Mouse (Mus musculus) spleen, postnatal 4 days (tissue): ENCODE data around the gene Zfp827.
A peak's percentile ranks its signal among the peaks of the same experiment; 100 is the strongest.

Experiments used
- DNase-seq, 2 experiments: peaks; one replicate each; pipeline ENCODE4 v3.0.0; 2022; ENCODE audit warnings: low spot score in 2 of 2

The Zfp827 gene

GRCm38 (mm10) chr8:79027977-79028487 lies at the start of gene Zfp827:
Gene Zfp827, plus strand, starts transcription at chr8:79028437.
- DNase-seq = peak; percentile 61 to 80

- DNase-seq = no peak
These were observed 23.9 kb upstream of the Zfp827 start for GRCm38 (mm10) chr8:79004341-79004740.

GRCm38 (mm10) chr8:79015061-79015460 lies 13.2 kb upstream of the Zfp827 start:
- DNase-seq = no peak

GRCm38 (mm10) chr8:79016076-79016475 lies 12.2 kb upstream of the Zfp827 start:
- DNase-seq = no peak

- no peak for DNase-seq
These were observed 11.7 kb upstream of the Zfp827 start for GRCm38 (mm10) chr8:79016583-79016982.

GRCm38 (mm10) chr8:79023922-79024321 lies 4.3 kb upstream of the Zfp827 start:
- no peak for DNase-seq

GRCm38 (mm10) chr8:79027319-79027718 lies 918 bp upstream of the Zfp827 start:
- DNase-seq = no peak

GRCm38 (mm10) chr8:79028541-79029395 lies 531 bp downstream of the Zfp827 start:
- peak; percentile 27 to 67 for DNase-seq

- DNase-seq = peak; percentile 40 to 75
These were observed 1.4 kb downstream of the Zfp827 start for GRCm38 (mm10) chr8:79029396-79030325.

GRCm38 (mm10) chr8:79030326-79031265 lies 2.4 kb downstream of the Zfp827 start:
- DNase-seq = peak; percentile 23 to 65

GRCm38 (mm10) chr8:79037532-79037931 lies 9.3 kb downstream of the Zfp827 start:
- no peak for DNase-seq

GRCm38 (mm10) chr8:79037991-79038390 lies 9.8 kb downstream of the Zfp827 start:
- no peak for DNase-seq

- no peak for DNase-seq
These were observed 13.2 kb downstream of the Zfp827 start for GRCm38 (mm10) chr8:79041429-79041828.

GRCm38 (mm10) chr8:79042252-79042651 lies 14.0 kb downstream of the Zfp827 start:
- no peak for DNase-seq

GRCm38 (mm10) chr8:79044673-79045072 lies 16.4 kb downstream of the Zfp827 start:
- DNase-seq = no peak

- DNase-seq = no peak
These were observed 18.4 kb downstream of the Zfp827 start for GRCm38 (mm10) chr8:79046659-79047058.

GRCm38 (mm10) chr8:79048388-79049005 lies 20.3 kb downstream of the Zfp827 start:
- DNase-seq = no peak

GRCm38 (mm10) chr8:79054222-79054621 lies 26.0 kb downstream of the Zfp827 start:
- DNase-seq = no peak

- DNase-seq = no peak
These were observed 28.9 kb downstream of the Zfp827 start for GRCm38 (mm10) chr8:79057179-79057578.

- no peak for DNase-seq
These were observed 31.1 kb downstream of the Zfp827 start for GRCm38 (mm10) chr8:79059361-79059760.
